Mouse (Mus musculus) small intestine, adult 2 months (tissue): Measurements from ENCODE around the gene Aplp1.

Experiments
- CTCF ChIP-seq: fragments of 200-500 bp; IDR thresholded peaks from 2 replicates; pipeline ENCODE4 v1.5.1; 2012; ENCODE audit warnings: low read depth, mild to moderate bottlenecking, control low read depth, inconsistent platforms, low read length, moderate library complexity, mixed read lengths; ENCODE audit not compliant: insufficient replicate concordance, insufficient read length; ENCODE audit errors: extremely low read depth
- POLR2A ChIP-seq: fragments of 200-500 bp; IDR thresholded peaks from 2 replicates; pipeline ENCODE4 v1.6.1; 2012; ENCODE audit warnings: low read depth, mild to moderate bottlenecking, control low read depth, inconsistent platforms, low read length, moderate library complexity

- no peak for TF ChIP-seq CTCF
- TF ChIP-seq POLR2A, result no peak
Observed at GRCm38 (mm10) chr7:30392746-30393520, 52.4 kb downstream of the Aplp1 start.
